Mouse (Mus musculus): ENCODE data around the gene Ccnd1.

The Ccnd1 gene

DNA sequence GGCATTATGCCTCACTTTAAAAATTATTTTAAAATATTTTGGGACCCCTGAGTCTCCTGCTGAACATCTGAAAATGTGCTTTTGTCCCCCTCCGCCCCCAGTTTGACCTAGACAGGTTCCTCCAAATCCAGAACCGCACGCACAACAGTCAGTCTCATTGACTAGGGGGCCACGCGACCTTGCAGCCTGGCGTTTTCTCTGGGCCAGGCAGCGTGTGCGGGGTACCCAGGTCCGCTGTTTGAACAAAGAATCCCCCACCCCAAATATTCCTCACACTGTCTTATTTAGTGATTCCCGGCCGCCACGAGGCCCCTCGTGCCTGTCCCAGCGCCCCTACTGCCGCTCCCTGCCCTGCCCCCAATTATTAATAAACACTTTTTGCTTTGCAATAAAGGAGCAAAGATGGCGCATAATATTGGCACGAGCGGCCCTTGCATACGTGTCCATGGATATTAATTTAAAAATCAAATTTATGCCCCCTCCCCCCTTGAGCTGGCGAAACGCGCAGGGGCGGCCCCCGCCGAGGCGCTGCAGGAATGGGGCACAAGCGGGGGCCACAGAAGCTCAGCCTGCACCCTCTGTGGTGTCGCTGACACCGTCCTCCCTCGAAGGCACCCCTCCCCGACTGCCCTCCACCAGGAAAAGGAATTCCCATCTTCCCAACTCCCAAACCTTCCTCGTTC lies 923 bp downstream of the Ccnd1 start:
- DNase-seq (ENCODE audit: low spot score), result no peak

DNA sequence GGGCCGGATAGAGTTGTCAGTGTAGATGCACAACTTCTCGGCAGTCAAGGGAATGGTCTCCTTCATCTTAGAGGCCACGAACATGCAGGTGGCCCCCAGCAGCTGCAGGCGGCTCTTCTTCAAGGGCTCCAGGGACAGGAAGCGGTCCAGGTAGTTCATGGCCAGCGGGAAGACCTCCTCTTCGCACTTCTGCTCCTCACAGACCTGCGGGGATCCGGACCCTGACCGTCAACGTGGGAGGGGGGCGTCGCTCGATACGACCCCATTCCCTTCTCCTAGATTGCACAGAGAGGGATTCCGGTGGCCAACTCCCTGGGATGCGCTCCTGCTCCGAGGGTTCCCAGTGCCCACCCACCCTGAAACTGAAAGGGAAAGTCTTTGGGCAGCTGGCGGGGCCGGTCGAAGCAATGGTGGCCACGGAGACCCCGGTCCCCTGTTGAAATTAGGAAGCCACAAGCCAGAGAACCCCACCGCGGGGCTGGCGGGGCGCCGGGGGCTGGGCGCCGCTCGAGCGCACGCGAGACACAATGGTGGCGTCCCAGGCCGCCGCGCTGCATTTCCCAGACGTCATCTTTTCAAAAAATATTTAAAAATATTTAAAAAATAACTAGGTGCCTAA lies 1.7 kb downstream of the Ccnd1 start:
- no peak for DNase-seq (ENCODE audit: low spot score)

- peak; percentile 61 for DNase-seq (ENCODE audit: low spot score)
These were observed 2.2 kb downstream of the Ccnd1 start for GRCm38 (mm10) chr7:144937490-144937889.

- DNase-seq (ENCODE audit: low spot score), result no peak
These were observed 3.3 kb downstream of the Ccnd1 start for GRCm38 (mm10) chr7:144936311-144936880.

DNA sequence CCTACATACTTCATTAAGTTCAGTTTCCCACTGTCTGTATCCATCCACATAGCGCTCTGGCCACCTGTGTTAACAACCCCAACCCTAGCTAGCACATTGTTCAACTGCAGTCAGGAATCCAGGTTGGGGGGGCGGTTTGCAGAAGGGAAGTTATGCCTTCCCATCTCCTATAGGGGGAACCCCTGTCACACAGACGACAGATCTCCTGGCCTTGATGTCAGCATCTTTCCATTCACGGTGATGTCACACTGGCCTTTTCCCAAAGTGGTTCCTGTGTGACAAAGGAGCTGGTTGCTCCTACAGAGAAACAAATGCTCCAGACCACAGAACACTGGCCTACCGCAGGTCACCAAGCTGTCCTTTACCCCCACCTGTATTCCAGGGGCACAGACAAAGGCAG lies 4.2 kb downstream of the Ccnd1 start:
- no peak for DNase-seq (ENCODE audit: low spot score)

DNA sequence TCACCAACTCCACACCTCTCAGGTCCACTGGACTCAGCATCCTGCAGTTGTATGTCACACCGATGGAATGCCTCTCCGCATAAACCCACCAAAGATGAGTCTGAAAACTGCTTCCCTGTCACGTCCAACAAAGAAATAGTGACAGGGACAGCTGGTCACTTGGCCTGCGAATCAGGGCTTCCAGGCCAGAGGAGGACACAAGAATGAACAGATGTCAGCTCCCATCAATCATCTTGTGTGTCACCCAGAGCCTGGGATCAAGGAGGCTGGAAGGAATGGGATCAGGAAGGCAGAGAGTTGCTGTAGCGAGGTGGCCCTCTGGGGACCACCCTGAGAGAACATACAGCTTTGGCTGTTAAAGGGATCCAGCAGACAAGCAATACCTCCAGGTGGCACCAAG lies 4.8 kb downstream of the Ccnd1 start:
- DNase-seq (ENCODE audit: low spot score), result no peak

GRCm38 (mm10) chr7:144933796-144934195 lies 5.9 kb downstream of the Ccnd1 start:
- no peak for DNase-seq (ENCODE audit: low spot score)

DNA sequence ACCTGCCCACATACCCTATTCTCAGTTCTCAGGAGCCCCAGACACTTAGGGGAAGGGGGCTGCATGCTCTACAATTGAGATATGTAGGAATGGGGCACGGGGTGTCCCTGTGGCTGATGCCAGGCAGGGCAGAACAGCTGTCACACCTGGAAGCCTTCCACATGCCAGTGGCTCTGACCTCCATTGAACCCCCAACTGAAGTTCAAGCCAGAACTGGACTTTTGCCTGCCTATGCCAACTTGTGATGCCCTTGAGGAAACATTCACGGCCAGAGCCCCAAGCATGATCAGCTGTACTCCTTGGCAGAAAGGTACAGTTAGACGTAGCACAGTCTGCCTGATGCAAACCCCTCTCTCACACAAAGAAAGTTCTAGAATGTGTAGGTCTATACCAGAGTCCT lies 6.4 kb downstream of the Ccnd1 start:
- no peak for DNase-seq (ENCODE audit: low spot score)

- DNase-seq (ENCODE audit: low spot score), result no peak
These were observed 7.3 kb downstream of the Ccnd1 start for GRCm38 (mm10) chr7:144932389-144932937.

DNA sequence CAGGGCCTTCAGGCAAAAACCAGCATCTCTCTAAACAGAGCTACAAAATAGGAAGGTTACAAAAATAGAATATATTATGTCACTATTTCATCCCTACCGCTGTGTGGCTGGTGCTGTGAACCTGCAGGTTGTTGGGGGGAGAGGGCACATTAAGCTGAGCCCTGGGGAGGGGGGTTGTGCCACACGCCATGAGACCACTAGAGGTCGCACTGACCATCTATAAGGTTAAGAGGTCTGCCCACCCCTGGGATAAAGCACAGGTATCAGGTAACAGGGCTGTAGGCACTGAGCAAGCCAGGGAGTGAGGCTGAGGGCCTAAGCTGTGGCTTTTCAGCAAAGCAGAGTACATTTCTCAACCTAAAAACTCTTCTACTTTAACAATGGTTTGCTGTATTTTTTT lies 7.9 kb downstream of the Ccnd1 start:
- no peak for DNase-seq (ENCODE audit: low spot score)

DNA sequence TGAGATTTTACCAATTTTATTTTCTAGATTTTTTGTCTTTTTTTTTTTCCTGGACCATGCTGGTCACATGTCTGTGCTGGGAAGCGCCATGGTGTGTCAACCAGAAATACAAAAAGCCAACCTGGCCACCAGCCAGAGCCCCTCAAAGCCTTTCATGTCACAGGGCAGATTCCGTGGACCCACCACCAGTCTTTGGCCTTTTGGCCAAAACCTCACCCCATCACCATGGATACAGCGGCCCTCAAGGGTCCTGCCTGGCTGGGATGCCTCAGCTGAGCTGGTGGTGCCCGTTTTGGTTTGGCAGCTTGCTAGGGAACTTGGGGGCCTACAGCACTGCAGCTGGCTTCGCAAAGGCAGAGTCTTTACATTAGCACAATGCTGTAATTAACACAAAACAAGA lies 9.8 kb downstream of the Ccnd1 start:
- no peak for DNase-seq (ENCODE audit: low spot score)

DNA sequence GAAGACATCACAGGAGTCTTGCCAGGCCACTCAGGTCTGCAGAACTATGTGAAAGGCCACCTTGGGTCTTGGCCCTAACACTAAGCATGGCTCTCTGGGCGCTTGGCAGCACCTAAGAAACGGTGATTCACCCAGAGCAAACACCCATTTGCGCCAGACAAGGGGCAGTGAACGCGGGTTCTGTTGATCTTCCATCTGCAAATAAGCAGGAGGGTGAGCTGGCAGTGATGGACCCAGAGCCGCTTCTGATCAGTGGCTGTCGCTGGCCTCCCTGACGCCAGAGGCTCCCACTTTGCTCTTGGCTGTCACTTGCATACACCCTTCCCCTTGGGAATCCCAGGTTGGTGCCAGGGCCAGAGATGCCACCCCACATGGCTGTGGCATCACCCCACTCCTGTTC lies 10.2 kb downstream of the Ccnd1 start:
- no peak for DNase-seq (ENCODE audit: low spot score)

- DNase-seq (ENCODE audit: low spot score), result no peak
These were observed 10.9 kb downstream of the Ccnd1 start for GRCm38 (mm10) chr7:144928889-144929210.

DNA sequence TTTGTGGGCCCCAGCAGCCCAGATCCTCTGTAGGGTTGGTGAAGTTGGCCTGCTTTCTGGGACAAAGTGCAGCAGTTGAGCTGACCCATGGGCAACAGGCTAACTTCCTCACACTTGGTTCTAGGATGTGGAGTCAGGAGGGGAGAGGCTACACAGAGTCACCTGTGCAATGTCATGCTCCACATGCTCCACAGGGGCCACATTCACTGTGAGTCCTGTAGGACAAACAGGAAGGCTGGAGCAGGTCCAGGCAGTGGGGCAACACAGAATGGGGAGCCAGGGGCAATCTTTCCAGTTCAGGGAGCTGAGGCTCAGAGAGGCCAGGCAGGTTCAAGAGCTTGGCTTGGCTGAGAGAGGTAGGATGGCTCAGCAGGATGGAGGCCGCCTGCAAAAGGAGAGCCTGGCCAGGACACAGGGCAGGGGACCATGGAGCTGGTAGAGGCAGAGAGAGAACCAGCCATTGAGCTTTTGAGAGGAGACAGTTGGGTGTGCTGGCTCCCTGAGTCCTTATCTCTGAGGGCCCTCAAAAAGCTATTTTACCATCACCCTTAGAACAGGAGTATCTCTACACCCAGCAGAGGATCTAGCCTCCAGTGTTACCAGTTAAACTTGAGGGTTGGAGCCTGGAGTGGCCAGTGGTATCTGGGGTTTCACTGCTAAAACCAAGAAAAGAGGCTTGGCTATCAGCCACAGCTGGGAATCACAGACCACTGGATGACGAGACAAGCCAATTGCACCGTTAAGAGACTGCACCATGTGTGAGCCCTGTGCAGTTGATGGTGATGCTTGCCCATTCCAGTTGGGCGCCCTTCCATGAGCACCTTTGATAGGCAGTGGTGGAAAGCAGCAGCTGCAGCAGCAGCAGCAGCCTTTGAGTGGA lies 11.5 kb downstream of the Ccnd1 start:
- no peak for DNase-seq (ENCODE audit: low spot score)

GRCm38 (mm10) chr7:144927591-144927990 lies 12.1 kb downstream of the Ccnd1 start:
- DNase-seq (ENCODE audit: low spot score), result no peak

GRCm38 (mm10) chr7:144918823-144919222 lies 20.9 kb downstream of the Ccnd1 start:
- DNase-seq (ENCODE audit: low spot score), result no peak

GRCm38 (mm10) chr7:144914948-144915750 lies 24.6 kb downstream of the Ccnd1 start, which contains the start of gene LTO1:
TSS of gene LTO1 (plus strand) at chr7:144915100.
- DNase-seq (ENCODE audit: low spot score), result peak; percentile 91

DNA sequence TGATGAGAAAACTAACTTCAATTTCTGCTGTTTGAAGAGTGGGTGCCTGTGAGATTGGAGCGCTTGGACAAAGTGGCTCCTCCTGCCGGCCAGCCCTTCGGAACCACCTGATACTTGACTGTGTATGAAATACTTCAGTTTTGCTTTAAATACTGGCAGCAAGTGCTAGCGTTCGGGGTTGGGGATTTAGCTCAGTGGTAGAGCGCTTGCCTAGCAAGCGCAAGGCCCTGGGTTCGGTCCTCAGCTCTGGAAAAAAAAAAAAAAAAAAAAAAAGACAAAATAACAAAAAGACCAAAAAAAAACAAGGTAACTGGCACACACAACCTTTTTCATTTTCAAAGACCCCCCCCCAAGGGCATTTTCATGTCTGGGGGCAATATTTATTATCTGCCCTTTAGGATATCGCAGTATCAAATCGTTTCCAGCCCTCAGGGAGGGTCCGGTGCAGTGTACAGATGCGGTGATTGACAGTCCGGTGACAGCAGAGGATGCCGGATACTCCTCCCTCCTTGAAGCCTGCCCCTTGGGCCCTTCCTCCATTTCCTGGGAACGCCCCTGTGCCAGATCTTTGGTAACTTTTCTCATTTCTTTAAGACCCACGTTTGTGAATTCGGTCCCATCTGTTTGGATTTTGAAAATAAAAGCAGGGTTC lies 25.3 kb downstream of the Ccnd1 start:
- DNase-seq (ENCODE audit: low spot score), result no peak

DNA sequence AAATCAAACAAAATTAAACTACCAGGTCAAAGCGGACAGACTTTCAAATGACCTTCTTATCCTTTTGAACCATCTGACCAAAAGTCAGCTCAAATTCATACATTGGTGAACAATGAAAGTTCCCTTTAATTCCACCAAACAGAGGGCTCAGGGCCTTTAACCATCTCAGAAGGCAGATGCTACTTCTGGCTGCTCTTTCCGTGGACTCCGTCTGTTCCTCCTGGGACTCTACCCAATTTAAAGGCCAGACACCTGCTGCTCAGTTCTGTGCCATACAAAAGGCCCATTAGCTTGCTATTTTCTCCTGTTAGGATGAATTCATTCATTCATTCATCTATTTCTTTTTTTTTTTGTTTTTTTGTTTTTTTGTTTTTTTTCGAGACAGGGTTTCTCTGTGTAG lies 26.8 kb downstream of the Ccnd1 start:
- no peak for DNase-seq (ENCODE audit: low spot score)

DNA sequence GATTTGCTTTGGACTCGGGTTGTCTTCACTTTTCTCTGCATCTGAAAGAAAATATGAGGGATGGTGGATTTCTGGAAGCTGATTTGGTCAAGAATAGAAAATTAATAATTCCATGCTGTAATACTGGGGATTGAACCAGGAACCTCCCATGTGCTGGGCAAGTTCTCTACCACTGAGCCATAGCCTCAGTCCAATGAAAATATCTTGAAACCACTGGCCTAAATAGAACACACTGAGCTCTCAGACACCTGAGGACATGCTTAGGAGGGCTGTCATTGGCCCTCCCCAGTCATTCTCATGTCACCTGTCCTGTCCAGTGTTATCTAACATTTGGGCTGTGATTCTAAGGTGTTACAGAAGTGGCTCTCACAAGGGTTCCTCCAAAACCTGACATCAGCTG lies 28.6 kb downstream of the Ccnd1 start:
- no peak for DNase-seq (ENCODE audit: low spot score)

- no peak for DNase-seq (ENCODE audit: low spot score)
These were observed 31.0 kb downstream of the Ccnd1 start for GRCm38 (mm10) chr7:144908705-144909104.

All from c-Kit-positive CD71-positive TER-119-positive erythroid progenitor cells, embryonic 14.5 days (primary cell).